Mouse (Mus musculus) G1E (cell line): Measurements from ENCODE around the gene Ulk4. TPM values are rescaled to one million over a fixed set of nuclear protein-coding genes. Genes with fewer than 3 reads are reported as not detected.
A peak's percentile ranks its signal among the peaks of the same experiment; 100 is the strongest.
"Not testable (repeated sequence)": the region's sequence is repeated elsewhere in the genome, so short reads cannot be mapped to it uniquely, and the experiment has no call there.

Experiments used
- ATAC-seq: 2 replicates; pipeline ENCODE4 v1.8.0; 2016; ENCODE audit warnings: mild to moderate bottlenecking; ENCODE audit not compliant: insufficient number of reproducible peaks, poor library complexity, low FRiP score, severe bottlenecking; ENCODE audit errors: extremely low read depth
- DNase-seq: peaks from one replicate; pipeline ENCODE4 v3.0.0; 2012; ENCODE audit warnings: low spot score
- H3K27me3 ChIP-seq: 2 replicates; pipeline ENCODE4 v1.6.1; 2012; ENCODE audit warnings: mild to moderate bottlenecking, low read length, inconsistent platforms; ENCODE audit not compliant: insufficient read depth
- H3K36me3 ChIP-seq: replicated peaks from 2 replicates; pipeline ENCODE3; 2012; ENCODE audit warnings: mild to moderate bottlenecking, inconsistent platforms
- H3K4me1 ChIP-seq: 2 replicates; pipeline ENCODE4 v1.6.1; 2012; ENCODE audit warnings: low read depth, low read length, inconsistent platforms, mixed read lengths; ENCODE audit not compliant: insufficient read depth
- H3K4me3 ChIP-seq: 2 replicates; pipeline ENCODE4 v1.5.1; 2012; ENCODE audit warnings: low read depth, mild to moderate bottlenecking, inconsistent platforms, low read length, moderate library complexity, mixed read lengths
- H3K9me3 ChIP-seq: replicated peaks from 2 replicates; pipeline ENCODE4 v1.6.1; 2012; ENCODE audit warnings: inconsistent platforms
- CTCF ChIP-seq: IDR thresholded peaks from 2 replicates; pipeline ENCODE4 v1.5.1; 2012; ENCODE audit warnings: low read depth, low read length, inconsistent platforms, mixed read lengths
- GATA1 ChIP-seq: IDR thresholded peaks from 2 replicates; pipeline ENCODE4 v1.6.1; 2012; ENCODE audit warnings: borderline replicate concordance, low read length, inconsistent platforms, mixed read lengths
- GATA2 ChIP-seq: IDR thresholded peaks from 2 replicates; pipeline ENCODE4 v1.6.1; 2012; ENCODE audit warnings: low read depth, low read length, inconsistent platforms, borderline replicate concordance
- POLR2AphosphoS5 ChIP-seq: IDR thresholded peaks from 2 replicates; pipeline ENCODE4 v1.6.1; 2012; ENCODE audit warnings: low read depth, low read length, inconsistent platforms; ENCODE audit not compliant: insufficient replicate concordance
- TAL1 ChIP-seq: conservative IDR thresholded peaks from 2 replicates; pipeline ENCODE4 v1.6.1; 2012; ENCODE audit warnings: low read depth, low read length, inconsistent platforms, mixed read lengths
- polyA plus RNA-seq: library from polyadenylated mRNA; stranded (reverse); fragments of >175 nt; gene quantifications from 2 replicates; pipeline ENCODE4 v1.2.3, GENCODE M21; 2012
- total RNA-seq, 2 experiments: library from RNA; stranded (forward) in 1 of 2; stranded (reverse) in 1 of 2; fragments of 200-1000 nt in 1 of 2; fragments of >200 nt in 1 of 2; fragmentation: Nextera tagmentation in 1 of 2; gene quantifications; 2 replicates each; pipeline ENCODE4 v1.2.3; 2014 to 2017

Gene Ulk4
- total and polyA plus RNA-seq, 3 experiments = 0.52 to 3.2 (median 1.6) TPM

DNA sequence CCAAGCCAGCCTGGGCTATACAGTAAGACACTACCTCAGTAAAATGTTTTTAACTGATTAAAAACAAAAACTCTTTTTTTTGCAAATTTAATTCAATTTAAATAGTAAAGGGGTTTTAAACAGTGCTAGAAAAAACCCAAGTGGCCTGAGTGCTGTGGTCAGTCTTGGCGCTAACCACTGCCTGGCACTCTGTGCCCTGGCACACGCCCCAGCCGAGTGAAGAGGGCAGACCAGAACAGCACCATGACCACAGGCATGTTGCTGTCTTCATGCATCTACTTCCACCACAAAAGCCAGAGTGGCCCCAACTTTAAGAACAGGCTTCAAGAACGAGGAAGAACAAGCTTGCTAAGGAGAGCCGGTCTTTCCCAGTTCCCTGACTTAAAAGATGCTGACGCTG, 29.9 kb downstream of the Ulk4 start:
- Histone ChIP-seq H3K4me3 (no peak overlapping the region), H3K9me3 (no peaks in the 10 kb centered on the region), H3K27me3 (peaks cover 16% of the 10 kb centered on the region), H3K36me3 (no peaks in the 10 kb centered on the region), H3K4me1 (no peaks in the 10 kb centered on the region; the same call in 1 of the 2 replicates)
- TF ChIP-seq POLR2AphosphoS5 (no peak), TAL1 (no peak), CTCF (no peak), GATA2 (no peak), GATA1 (no peak)
- ATAC-seq = no peak
- DNase-seq = no peak

DNA sequence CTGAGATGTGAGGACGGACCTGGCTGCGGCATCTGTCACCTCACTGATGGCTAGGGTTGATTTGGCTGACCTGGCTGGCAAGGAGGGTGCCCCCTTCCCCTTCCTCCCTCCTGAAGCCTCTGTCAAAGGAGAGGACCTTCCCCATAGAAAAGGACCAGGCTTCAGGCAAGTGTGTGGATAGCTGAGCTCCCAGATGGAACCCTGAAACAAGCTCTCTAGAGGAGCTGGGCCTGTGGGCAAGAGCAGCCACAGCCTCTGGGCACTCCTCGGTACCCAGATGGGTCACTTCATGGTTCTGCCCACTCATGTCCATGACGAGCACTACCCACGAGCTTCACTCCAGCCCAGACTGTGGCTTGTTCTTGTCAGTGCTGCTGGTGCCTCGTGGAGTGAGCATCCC, 34.7 kb downstream of the Ulk4 start:
- H3K27me3 ChIP-seq = peaks cover 10% of the 10 kb centered on the region; the same call in 1 of the 2 replicates
- H3K9me3 ChIP-seq = no peaks in the 10 kb centered on the region
- no peaks in the 10 kb centered on the region for H3K36me3 ChIP-seq
- H3K4me1 ChIP-seq = no peaks in the 10 kb centered on the region
- no peak for TF ChIP-seq GATA2
- no peak for TF ChIP-seq CTCF
- no peak for TF ChIP-seq POLR2AphosphoS5
- TF ChIP-seq GATA1 = no peak
- ATAC-seq = no peak
- no peak for DNase-seq
- no peak overlapping the region for H3K4me3 ChIP-seq

GRCm38 (mm10) chr9:121241806-121242205, 35.2 kb downstream of the Ulk4 start:
- DNase-seq = no peak
- Histone ChIP-seq H3K4me1 (no peaks in the 10 kb centered on the region), H3K27me3 (peaks cover 7% of the 10 kb centered on the region; the same call in 1 of the 2 replicates), H3K9me3 (no peaks in the 10 kb centered on the region), H3K4me3 (no peak overlapping the region), H3K36me3 (no peaks in the 10 kb centered on the region)
- peak; percentile 40 for ATAC-seq
- TF ChIP-seq TAL1 = no peak
- no peak for TF ChIP-seq POLR2AphosphoS5
- TF ChIP-seq GATA1 = no peak
- no peak for TF ChIP-seq CTCF
- no peak for TF ChIP-seq GATA2

DNA sequence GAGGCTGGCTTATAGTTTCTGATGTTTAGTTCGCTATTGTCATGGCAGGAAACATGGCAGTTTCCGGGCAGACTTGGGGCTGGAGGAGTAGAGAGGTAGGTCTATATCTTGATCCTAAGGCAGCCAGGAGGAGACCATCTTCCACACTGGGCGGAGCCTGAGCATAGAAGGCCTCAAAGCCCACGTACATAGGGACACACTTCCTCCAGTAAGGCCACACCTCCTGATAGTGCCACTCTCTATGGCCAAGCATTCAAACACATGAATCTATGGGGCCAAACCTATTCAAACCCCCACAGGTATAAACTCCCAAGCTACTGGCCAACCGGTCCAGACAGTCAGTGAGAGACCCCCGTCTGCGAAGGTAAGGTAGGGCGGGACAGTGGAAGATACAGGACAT, 35.6 kb downstream of the Ulk4 start:
- Histone ChIP-seq H3K27me3 (peaks cover 7% of the 10 kb centered on the region; the same call in 1 of the 2 replicates), H3K36me3 (no peaks in the 10 kb centered on the region), H3K4me3 (no peak overlapping the region), H3K4me1 (no peaks in the 10 kb centered on the region), H3K9me3 (no peaks in the 10 kb centered on the region)
- no peak for TF ChIP-seq GATA1
- TF ChIP-seq CTCF = no peak
- no peak for TF ChIP-seq TAL1
- no peak for TF ChIP-seq POLR2AphosphoS5
- no peak for TF ChIP-seq GATA2
- ATAC-seq (no peak), DNase-seq (no peak)

GRCm38 (mm10) chr9:121240242-121240641, 36.8 kb downstream of the Ulk4 start:
- not testable (repeated sequence) for H3K27me3 ChIP-seq, H3K9me3 ChIP-seq, H3K4me1 ChIP-seq, DNase-seq, H3K36me3 ChIP-seq, H3K4me3 ChIP-seq
- 0 out of 2 replicates have a peak, but pooled peaks have one; percentile 22 for ATAC-seq

DNA sequence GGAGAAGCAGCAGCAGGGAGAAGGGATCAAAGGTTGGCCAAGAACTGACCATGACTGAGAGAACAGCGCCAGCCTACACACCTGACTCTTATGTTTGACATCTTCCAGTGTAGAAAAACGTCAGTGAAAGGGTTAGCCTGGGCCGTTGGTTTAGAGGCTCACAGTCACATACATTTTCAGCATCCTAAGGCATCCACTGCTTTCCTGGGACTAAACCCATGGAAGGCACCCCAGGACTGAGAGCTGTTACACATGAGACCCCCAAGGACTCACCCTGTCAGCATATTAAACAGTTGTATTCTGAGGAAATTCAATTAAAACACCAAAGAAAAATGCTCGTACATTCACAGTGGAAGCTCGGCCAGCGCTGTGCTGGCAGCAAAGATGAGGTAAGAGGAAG, 37.4 kb downstream of the Ulk4 start:
- H3K4me3 ChIP-seq = no peak overlapping the region
- TF ChIP-seq CTCF (no peak), POLR2AphosphoS5 (no peak), GATA1 (no peak), TAL1 (no peak), GATA2 (no peak)
- no peaks in the 10 kb centered on the region for H3K4me1 ChIP-seq
- no peak for DNase-seq
- ATAC-seq = no peak
- peaks cover 7% of the 10 kb centered on the region; the same call in 1 of the 2 replicates for H3K27me3 ChIP-seq
- no peaks in the 10 kb centered on the region for H3K36me3 ChIP-seq
- H3K9me3 ChIP-seq = no peaks in the 10 kb centered on the region

DNA sequence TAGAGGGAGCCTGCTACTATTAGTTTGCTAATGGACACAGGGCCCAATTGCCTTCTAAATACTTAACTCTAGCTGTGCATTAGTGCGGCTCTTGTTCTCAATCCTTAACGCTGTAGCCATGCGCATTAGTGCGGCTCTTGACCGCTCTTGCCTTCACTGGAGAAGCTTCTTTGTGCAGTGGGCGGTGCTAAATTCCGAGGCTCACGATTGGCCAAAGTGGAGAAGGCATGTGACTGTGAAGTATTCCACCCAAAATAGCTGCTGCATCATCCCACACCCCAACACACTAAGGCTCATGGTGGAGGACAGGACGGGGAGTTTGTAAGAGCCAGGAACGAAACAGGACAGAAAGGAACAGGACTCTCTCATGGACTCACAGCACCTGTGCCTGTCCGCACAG, 58.4 kb downstream of the Ulk4 start:
- no peak for TF ChIP-seq TAL1
- Histone ChIP-seq H3K36me3 (no peaks in the 10 kb centered on the region), H3K27me3 (peaks cover 6% of the 10 kb centered on the region; the same call in 1 of the 2 replicates), H3K9me3 (no peaks in the 10 kb centered on the region), H3K4me1 (no peaks in the 10 kb centered on the region), H3K4me3 (no peak overlapping the region)
- no peak for ATAC-seq
- DNase-seq = no peak

DNA sequence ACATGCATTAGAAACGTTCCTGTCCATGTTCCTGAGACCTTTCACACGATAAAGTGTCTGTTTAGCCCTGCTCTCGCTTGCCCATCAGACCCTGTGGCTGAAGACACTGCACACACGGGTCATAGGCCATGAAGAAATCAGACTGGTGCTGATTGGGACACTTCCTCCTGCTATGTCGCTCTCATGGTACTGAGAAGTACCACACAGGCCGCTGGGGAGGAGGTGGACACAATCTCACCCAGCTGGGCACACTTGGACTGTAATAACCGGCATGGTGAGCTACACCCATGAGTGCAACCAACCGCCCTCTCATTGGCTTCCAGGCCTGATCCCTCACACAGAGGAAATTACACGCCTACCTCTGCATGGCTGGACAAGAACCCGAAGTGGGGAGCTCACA, 58.8 kb downstream of the Ulk4 start:
- Histone ChIP-seq H3K4me3 (no peak overlapping the region), H3K36me3 (no peaks in the 10 kb centered on the region), H3K27me3 (peaks cover 6% of the 10 kb centered on the region; the same call in 1 of the 2 replicates), H3K4me1 (no peaks in the 10 kb centered on the region), H3K9me3 (no peaks in the 10 kb centered on the region)
- no peak for ATAC-seq
- TF ChIP-seq TAL1 (no peak), POLR2AphosphoS5 (no peak), GATA2 (no peak), GATA1 (no peak)
- no peak for DNase-seq
